Mouse (Mus musculus) cerebellum, adult 8-10 months (tissue): ENCODE measurements at regions not wholly inside any gene's neighbourhood (a gene's known extent, or its start where the extent isn't known, plus 50 kb on each side); places are given as distances from the start of the nearest gene placed in this dataset.
"Not testable (repeated sequence)": the region's sequence is repeated elsewhere in the genome, so short reads cannot be mapped to it uniquely, and the experiment has no call there.

Experiments used
- DNase-seq: peaks from one replicate; pipeline ENCODE4 v3.0.0; 2022

- no peak for DNase-seq
These were observed 56.3 kb downstream of the Mterf1b start for GRCm38 (mm10) chr5:4248422-4248821.

GRCm38 (mm10) chr5:4254280-4254679 is 62.1 kb downstream of the Mterf1b start:
- DNase-seq = not testable (repeated sequence)

GRCm38 (mm10) chr5:4257048-4257750 is 65.0 kb downstream of the Mterf1b start:
- no peak for DNase-seq

- DNase-seq = no peak
These were observed 67.1 kb downstream of the Mterf1b start for GRCm38 (mm10) chr5:4259260-4259659.

GRCm38 (mm10) chr5:4262666-4263065 is 70.5 kb downstream of the Mterf1b start:
- no peak for DNase-seq

- peak; percentile 43 for DNase-seq
These were observed 71.5 kb downstream of the Mterf1b start for GRCm38 (mm10) chr5:4263560-4264160.

GRCm38 (mm10) chr5:4267717-4268116 is 75.5 kb downstream of the Mterf1b start:
- DNase-seq = no peak

- DNase-seq = no peak
These were observed 80.8 kb downstream of the Mterf1b start for GRCm38 (mm10) chr5:4273001-4273400.

- no peak for DNase-seq
These were observed 111.4 kb downstream of the Mterf1b start for GRCm38 (mm10) chr5:4303616-4304015.

- no peak for DNase-seq
These were observed 112.0 kb downstream of the Mterf1b start for GRCm38 (mm10) chr5:4304201-4304600.

- DNase-seq = no peak
These were observed 116.3 kb downstream of the Mterf1b start for GRCm38 (mm10) chr5:4308514-4308913.

- DNase-seq = no peak
These were observed 119.0 kb downstream of the Mterf1b start for GRCm38 (mm10) chr5:4311169-4311568.

GRCm38 (mm10) chr5:4311599-4311998 is 119.4 kb downstream of the Mterf1b start:
- DNase-seq = no peak

- DNase-seq = no peak
These were observed 120.5 kb downstream of the Mterf1b start for GRCm38 (mm10) chr5:4312675-4313074.

GRCm38 (mm10) chr5:4322634-4323386 is 130.6 kb downstream of the Mterf1b start:
- no peak for DNase-seq

- DNase-seq = no peak
These were observed 131.2 kb downstream of the Mterf1b start for GRCm38 (mm10) chr5:4323387-4323704.

GRCm38 (mm10) chr5:4325813-4326212 is 133.6 kb downstream of the Mterf1b start:
- no peak for DNase-seq

- DNase-seq = no peak
These were observed 134.3 kb downstream of the Mterf1b start for GRCm38 (mm10) chr5:4326309-4327014.

- DNase-seq = no peak
These were observed 143.5 kb downstream of the Mterf1b start for GRCm38 (mm10) chr5:4335683-4336082.

- DNase-seq = peak; percentile 4
These were observed 149.8 kb downstream of the Mterf1b start for GRCm38 (mm10) chr5:4341956-4342355.

- no peak for DNase-seq
These were observed 152.3 kb downstream of the Mterf1b start for GRCm38 (mm10) chr5:4344458-4344857.

GRCm38 (mm10) chr5:4348334-4348733 is 156.2 kb downstream of the Mterf1b start:
- DNase-seq = no peak

GRCm38 (mm10) chr5:4349943-4350342 is 157.8 kb downstream of the Mterf1b start:
- no peak for DNase-seq
